In genomic region chr11:62209111-62209510, GRCm38 (mm10) we compare ENCODE assay signal across 16 mouse cellular contexts. TPM values are rescaled to one million over a fixed set of nuclear protein-coding genes. Genes with fewer than 3 reads are reported as not detected.
"Had no signal": no experiment of that assay in that cellular context is flagged by ENCODE, and none has a peak within 500 bp of the region (broad histone marks: within the 10 kb centered on the region; RNA-seq: fewer than 3 reads in every experiment).

No protein-coding gene starts in this region.

- H3K27me3 ChIP-seq: limb, embryonic 12.5 days; liver, embryonic 13.5 days; midbrain, embryonic 12.5 days; neural tube, embryonic 13.5 days had no signal

- ATAC-seq: liver, postnatal 0 days; midbrain, embryonic 16.5 days had no signal

- H3K4me1 ChIP-seq: limb, embryonic 12.5 days; midbrain, embryonic 12.5 days; neural tube, embryonic 13.5 days had no signal

- H3K9ac ChIP-seq: limb, embryonic 12.5 days; liver, embryonic 13.5 days; liver, postnatal 0 days; midbrain, embryonic 12.5 days; neural tube, embryonic 13.5 days had no signal

- H3K4me2 ChIP-seq: limb, embryonic 12.5 days; liver, embryonic 13.5 days; midbrain, embryonic 12.5 days; neural tube, embryonic 13.5 days had no signal

- H3K9me3 ChIP-seq: limb, embryonic 12.5 days; liver, embryonic 13.5 days; midbrain, embryonic 12.5 days; neural tube, embryonic 13.5 days had no signal

- H3K27ac ChIP-seq: kidney, postnatal 0 days; layer of hippocampus, adult 2 months; limb, embryonic 12.5 days; liver, embryonic 13.5 days; midbrain, embryonic 12.5 days; neural tube, embryonic 13.5 days; stomach, postnatal 0 days had no signal

- H3K4me3 ChIP-seq: layer of hippocampus, adult 2 months; limb, embryonic 12.5 days; liver, embryonic 13.5 days; midbrain, embryonic 12.5 days; neural tube, embryonic 13.5 days had no signal

- DNase-seq: kidney, adult 9 months; kidney, postnatal 4 days; liver; liver, embryonic 13.5 days; liver, postnatal 0 days; lung, postnatal 36 days; thymus, adult 18-20 months; thymus, postnatal 14 days had no signal

RNA-seq across cellular contexts. Expression of gene Adora2b, which starts 39.7 kb away (rescaled TPM):
- total RNA-seq: megakaryocyte-erythroid progenitor cell, adult 5-6 weeks had no signal
